Mouse (Mus musculus): ENCODE results near the gene Mdga2. TPM values are rescaled to one million over a fixed set of nuclear protein-coding genes. Genes with fewer than 3 reads are reported as not detected.
A peak's percentile ranks its signal among the peaks of the same experiment; 100 is the strongest.

The Mdga2 gene
- total RNA-seq (2021), result 10 to 100 TPM; 43.6 to 47.4 TPM
- long read RNA-seq, experiment 1, partial matches to known transcripts, result 0 of 6 reads
- long read RNA-seq, experiment 1, other reads (novel, unspliced or antisense), result 4 of 6 reads
- long read RNA-seq, experiment 2, partial matches to known transcripts, result 1 of 5 reads
- long read RNA-seq, experiment 2, other reads (novel, unspliced or antisense), result 3 of 5 reads

DNA sequence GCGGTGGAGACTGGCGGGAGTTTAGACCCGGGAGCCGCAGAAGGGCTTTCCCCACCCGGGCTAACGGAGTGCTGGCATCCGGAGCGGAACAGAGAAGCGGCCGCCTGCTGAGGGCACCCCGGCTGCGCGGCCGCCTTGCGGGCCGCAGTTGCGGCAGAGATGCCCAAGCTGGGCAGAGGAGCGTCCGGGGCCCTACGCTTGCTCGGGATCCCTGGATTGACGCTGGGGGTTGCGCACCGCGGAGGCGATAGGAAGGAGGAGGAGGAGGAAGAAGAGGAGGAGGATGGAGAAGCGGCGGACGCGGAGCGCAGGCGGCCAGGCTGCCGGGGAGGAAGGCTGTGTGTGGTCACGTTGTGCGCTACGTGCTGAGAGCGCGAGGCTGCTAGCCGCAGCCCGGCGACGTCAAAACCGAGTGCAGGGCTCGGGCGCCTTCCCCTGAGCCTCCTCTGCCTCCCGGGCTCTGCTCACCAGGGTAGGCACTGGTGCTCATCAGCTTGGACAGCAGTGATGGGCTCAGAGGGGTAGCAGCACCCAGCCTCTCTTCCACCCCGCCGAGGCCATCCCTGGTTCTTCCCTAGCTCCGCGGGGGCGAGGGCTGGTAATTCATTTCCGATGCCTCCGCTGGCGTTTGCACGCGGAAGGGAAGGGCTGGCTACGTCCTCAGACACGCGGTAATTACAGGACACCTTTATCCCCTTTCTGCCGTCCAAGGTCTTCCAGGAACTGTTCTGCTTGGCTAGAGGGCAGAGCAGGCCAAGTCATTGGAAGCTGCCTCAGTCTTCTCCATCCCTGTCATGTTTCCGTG is at the start of gene Mdga2:
Gene Mdga2, minus strand, starts transcription at position 329 of the 805 bp plus-strand sequence.
- peak; percentile 77 to 84 for DNase-seq (ENCODE audit: low spot score in 2 of 2)

DNA sequence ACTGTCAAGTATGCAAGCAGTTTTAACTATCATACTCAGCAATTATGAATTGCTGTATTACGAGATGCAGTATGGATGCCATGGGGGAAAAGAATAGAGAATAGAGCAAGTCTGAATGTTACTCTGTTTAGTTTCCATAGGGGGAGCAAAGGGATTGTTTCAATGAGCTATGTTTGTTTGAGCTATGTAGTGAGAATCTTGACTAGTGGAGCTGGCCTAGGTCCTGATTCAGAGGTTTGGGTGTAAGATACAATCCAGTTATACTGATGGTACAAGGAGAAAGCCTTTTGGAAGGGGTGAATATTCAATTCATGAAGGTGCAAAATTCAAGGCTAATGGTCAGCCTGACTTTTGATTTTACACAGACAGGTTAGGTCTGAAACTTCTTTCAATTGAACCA is 45.1 kb upstream of the Mdga2 start:
- DNase-seq (ENCODE audit: low spot score in 2 of 2), result no peak

- DNase-seq (ENCODE audit: low spot score in 2 of 2), result no peak
Measured at GRCm38 (mm10) chr12:67223530-67223929, 1.2 kb upstream of the Mdga2 start.

- peak; percentile 58 to 71 for DNase-seq (ENCODE audit: low spot score in 2 of 2)
Measured at GRCm38 (mm10) chr12:67221329-67222220, 774 bp downstream of the Mdga2 start.

DNA sequence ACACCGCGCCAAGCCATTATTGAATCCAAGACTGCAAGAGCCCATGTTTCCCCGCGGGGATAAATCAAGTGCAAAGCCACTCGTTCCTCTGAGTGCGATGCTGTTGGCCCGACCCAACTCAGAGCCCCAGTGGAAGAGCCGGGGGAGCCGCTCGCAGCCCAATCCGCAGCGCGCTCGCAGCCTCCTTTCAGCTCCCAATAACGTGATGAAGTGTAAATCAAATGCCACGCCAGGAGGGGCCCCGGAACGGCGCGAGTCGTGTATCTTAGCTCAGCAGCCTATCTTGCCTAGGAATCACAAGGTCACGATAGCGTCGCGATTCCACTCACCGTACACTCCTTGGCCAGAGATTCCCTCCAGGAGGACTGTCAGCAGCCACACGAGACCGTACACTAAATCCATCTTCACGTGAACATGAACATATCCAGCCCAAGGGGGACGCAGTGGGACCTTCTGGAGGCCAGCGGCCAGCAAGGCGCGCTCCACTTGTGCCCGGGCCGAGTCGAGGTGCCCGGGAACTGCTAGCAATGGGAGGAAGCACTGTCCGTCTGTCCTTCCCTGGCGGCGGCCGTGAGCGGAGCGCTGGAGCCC is 1.6 kb downstream of the Mdga2 start:
- DNase-seq (ENCODE audit: low spot score in 2 of 2), result peak; percentile 47 to 67

DNA sequence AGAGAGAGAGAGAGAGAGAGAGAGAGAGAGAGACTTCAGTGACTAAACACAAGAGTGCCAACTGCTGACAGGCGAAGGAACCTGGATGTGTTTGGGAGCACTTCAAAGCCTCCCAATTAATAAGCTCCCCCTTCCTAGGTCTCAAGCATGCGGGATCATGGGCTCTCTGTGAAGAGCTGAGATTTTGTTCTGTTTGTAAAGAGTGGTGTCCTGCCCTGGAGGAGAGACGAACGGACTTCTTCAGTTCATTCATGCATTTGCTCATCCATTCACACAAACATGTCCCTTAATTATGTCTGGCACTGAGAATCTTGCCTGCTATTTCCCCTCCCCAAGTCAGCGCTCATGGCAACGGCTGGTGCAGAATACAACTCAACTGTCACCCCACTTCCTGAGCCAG is 2.3 kb downstream of the Mdga2 start:
- peak in 1 of 2 experiments; percentile 18 for DNase-seq (ENCODE audit: low spot score in 2 of 2)

GRCm38 (mm10) chr12:67219564-67219963 is 2.8 kb downstream of the Mdga2 start:
- no peak for DNase-seq (ENCODE audit: low spot score in 2 of 2)

DNA sequence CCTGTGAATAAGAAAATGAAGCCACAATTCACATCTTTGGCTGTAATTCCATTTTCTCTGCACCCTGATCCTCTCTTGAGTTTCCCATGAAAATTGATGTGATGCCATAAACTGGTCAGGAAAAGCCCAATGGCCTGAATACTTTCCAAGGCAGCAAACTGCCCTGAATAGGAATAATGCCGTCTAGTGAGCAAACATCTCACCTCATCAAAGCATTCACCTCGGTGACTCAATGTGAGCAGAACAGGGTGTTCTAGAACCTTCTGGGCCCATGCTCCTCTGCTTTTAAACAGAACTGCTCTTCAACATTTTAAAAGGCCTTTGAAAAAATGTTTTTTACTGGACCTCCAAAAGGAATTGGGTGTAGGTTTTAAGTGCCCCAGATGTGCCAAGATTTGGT is 9.5 kb downstream of the Mdga2 start:
- no peak for DNase-seq (ENCODE audit: low spot score in 2 of 2)

DNA sequence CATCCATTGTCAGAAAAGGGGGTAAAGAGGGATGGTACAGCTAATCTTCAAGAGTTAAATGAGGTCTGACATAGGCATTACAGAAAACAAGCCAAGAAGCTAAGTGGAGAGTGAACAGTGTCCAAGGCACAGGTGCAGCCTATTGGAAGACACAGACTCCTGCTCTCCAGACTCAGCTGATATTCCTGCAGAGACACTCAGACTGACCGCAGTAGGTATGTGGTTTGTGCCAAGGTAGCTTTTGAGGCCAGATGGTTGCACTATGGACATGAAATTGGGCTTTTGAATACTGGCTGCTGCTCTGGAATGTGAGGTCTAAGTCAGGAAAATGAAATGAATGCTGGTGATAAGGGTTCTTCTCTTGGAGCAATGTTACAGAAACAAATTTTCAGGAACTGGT is 44.2 kb downstream of the Mdga2 start:
- no peak for DNase-seq (ENCODE audit: low spot score in 2 of 2)

DNA sequence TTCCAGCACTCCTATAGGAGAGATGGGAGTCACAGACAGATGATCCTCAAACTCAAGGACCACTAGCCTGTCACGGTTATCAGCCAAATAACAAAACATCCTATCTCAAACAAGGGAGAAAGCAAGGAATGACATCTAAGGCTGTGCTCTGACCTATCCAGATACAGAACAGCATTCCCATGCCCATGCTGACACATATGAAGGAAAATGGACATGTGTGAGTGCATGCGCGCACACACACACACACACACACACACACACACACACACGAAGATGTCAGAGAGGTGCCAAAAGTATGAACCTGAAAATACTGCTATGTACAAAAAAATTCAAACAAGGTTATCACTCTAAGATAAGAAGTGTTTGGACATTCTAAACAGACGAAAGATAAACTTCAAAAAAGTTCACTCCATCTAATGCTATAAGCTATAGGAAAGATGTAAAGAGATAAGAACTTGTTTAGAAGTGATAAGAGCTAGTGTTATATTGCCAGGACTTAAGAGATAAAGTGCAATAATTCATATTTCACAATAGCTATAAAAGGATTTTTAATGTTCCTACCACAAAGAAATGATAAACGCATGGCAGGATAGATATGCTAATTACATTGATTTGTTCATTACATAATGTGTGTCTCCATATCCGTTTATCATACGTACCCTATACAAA is 65.6 kb downstream of the Mdga2 start:
- no peak for DNase-seq (ENCODE audit: low spot score in 2 of 2)

DNA sequence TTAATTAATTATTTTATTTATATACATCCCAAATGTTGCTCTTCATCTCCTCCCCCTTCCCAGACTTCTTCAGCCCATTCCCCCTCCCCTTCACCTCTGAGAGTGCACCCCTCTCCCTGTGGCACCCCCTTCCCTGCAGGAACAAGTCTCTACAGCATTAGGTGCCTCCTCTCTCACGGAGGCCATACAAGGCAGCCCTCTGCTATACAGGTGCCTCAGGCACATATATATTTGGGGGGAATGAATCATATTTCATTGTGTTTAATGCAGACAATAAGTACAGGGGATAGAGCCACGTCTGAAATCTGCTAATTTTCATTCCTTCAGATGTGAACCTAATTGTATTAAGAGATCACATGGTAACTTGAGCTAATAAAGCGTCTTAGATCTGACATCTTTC is 69.3 kb downstream of the Mdga2 start:
- DNase-seq (ENCODE audit: low spot score in 2 of 2), result no peak

DNA sequence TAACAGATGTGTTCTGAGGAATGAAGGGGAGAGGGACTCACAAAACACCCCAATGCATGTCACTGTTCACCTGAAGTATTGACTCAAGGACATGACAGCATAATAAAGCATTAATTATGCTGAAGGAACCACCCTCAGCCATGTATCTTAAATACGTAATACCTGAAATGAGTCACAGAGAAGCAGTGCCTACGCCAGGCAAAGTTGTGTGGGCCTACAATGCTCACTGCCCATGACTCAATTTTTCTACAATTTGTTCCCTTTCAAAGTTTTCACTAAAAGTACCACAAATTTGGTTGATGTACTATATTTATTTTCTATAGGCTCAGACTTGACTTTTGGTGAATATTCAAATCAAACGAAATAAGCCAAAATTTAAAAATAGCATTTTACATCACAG is 80.7 kb downstream of the Mdga2 start:
- DNase-seq (ENCODE audit: low spot score in 2 of 2), result peak in 1 of 2 experiments; percentile 12

GRCm38 (mm10) chr12:67140131-67140530 is 82.2 kb downstream of the Mdga2 start:
- no peak for DNase-seq (ENCODE audit: low spot score in 2 of 2)

- DNase-seq (ENCODE audit: low spot score in 2 of 2), result no peak
Measured at GRCm38 (mm10) chr12:67127457-67127856, 94.9 kb downstream of the Mdga2 start.

- no peak for DNase-seq (ENCODE audit: low spot score in 2 of 2)
Measured at GRCm38 (mm10) chr12:67123874-67124273, 98.5 kb downstream of the Mdga2 start.

DNA sequence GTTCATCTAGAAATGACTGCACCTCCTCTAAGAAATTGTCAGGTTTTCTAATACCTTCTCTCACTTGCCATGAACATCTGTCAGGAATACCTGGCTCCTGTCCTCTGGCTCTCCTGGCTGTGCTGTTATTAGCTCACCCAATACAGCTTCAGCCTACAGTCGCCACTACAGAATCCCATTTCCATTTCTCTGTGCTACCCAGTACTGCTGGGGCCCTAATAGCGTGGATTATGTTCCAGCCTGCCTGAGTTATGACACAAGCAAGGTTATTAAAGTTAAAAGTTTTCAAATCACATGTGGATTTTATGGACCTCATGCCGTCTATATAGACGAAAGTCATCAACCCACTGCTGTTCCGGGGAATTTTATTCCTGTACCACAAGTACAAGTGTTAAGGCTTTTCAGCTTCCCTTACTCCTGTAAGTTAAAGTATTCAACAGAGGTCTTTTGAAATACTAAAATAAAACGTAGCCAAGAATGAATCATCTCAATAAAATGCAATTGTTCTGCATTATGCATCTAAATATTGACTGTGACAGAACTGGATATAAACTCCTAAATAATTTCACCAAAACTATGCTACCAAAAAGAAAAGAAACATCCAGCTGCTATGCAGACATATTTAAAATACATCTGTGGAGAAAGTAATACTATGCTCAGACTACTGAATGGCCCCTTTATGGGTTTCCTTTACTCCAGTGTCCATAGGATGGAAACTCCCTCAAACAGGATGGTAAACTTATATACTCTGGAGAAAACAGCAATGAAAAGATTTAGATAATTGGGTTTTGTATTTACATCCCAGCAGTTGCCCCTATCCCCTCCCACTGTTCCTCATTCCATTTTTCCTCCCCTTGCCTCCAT is 103.5 kb downstream of the Mdga2 start:
- no peak for DNase-seq (ENCODE audit: low spot score in 2 of 2)

- DNase-seq (ENCODE audit: low spot score in 2 of 2), result no peak
Measured at GRCm38 (mm10) chr12:67104171-67104570, 118.2 kb downstream of the Mdga2 start.

DNA sequence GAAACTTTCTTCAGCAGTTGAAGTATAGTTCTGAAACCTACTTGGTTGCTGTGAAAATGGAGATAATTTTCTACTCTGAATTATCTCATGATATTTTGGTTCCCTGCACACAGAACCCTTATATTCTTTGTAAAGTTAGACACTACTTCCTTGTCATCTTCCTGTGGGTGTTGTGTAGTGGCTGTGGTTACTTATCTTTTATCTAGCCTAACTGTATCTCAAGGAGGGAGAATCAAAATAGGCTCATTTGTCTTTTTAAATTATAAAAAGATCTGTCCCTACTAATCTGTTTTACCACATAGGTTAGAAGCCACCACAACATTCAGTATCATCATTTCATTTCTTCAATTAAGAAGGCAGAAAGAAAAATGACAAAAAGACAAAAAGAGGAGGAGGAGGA is 127.9 kb downstream of the Mdga2 start:
- no peak for DNase-seq (ENCODE audit: low spot score in 2 of 2)

GRCm38 (mm10) chr12:67090420-67090965 is 131.9 kb downstream of the Mdga2 start:
- no peak for DNase-seq (ENCODE audit: low spot score in 2 of 2)

Data from left cerebral cortex, adult 18-20 months (tissue).